Mouse (Mus musculus) cerebellum, adult 2 months (tissue): ENCODE measurements at regions not wholly inside any gene's neighbourhood (a gene's known extent, or its start where the extent isn't known, plus 50 kb on each side); places are given as distances from the start of the nearest gene placed in this dataset.

Experiments
- DNase-seq, 2 experiments: peaks; one replicate each; pipeline ENCODE4 v3.0.0; 2021
- H3K27ac ChIP-seq: fragments of 200-500 bp; 2 replicates; pipeline ENCODE4 v1.5.1; 2012; ENCODE audit warnings: low read length, control low read depth, inconsistent platforms; ENCODE audit not compliant: insufficient read depth
- H3K27me3 ChIP-seq: fragments of 200-500 bp; 2 replicates; pipeline ENCODE4 v1.6.1; 2012; ENCODE audit warnings: inconsistent platforms, mild to moderate bottlenecking, low read length, moderate library complexity; ENCODE audit not compliant: control insufficient read depth, insufficient read depth
- H3K4me1 ChIP-seq: fragments of 200-500 bp; 2 replicates; pipeline ENCODE4 v1.6.1; 2011; ENCODE audit warnings: low read length; ENCODE audit not compliant: control insufficient read depth, insufficient read depth
- H3K4me3 ChIP-seq: fragments of 200-500 bp; replicated peaks from 2 replicates; pipeline ENCODE3; 2011; ENCODE audit warnings: mild to moderate bottlenecking, low read depth, low read length, control low read depth; ENCODE audit not compliant: insufficient read depth
- CTCF ChIP-seq: fragments of 200-500 bp; IDR thresholded peaks from 2 replicates; pipeline ENCODE4 v1.5.1; 2011; ENCODE audit warnings: low read depth, mild to moderate bottlenecking, control low read depth, low read length, moderate library complexity, borderline replicate concordance; ENCODE audit not compliant: insufficient read depth
- POLR2A ChIP-seq: fragments of 200-500 bp; IDR thresholded peaks from 2 replicates; pipeline ENCODE4 v1.6.1; 2011; ENCODE audit warnings: low read length, control low read depth, borderline replicate concordance; ENCODE audit not compliant: insufficient read depth
- WGBS: fragments of 180-500 bp; shearing (Covaris S2); methylation state at CpG from one replicate; pipeline ENCODE4 v1.1.7; 2018; 5-methylcytosine and 5-hydroxymethylcytosine counted together

GRCm38 (mm10) chr6:117237096-117237495 lies 68.8 kb downstream of the Cxcl12 start:
- Histone ChIP-seq H3K4me1 (no peaks in the 10 kb centered on the region), H3K27me3 (no peaks in the 10 kb centered on the region), H3K27ac (no peak overlapping the region), H3K4me3 (no peak overlapping the region)
- DNase-seq, result no peak
- no peak for TF ChIP-seq POLR2A
- TF ChIP-seq CTCF, result no peak
- 93% methylated on average over 5 of the region's 5 CpGs for WGBS

GRCm38 (mm10) chr6:117241206-117241605 lies 72.9 kb downstream of the Cxcl12 start:
- DNase-seq, result no peak
- Histone ChIP-seq H3K27ac (no peak overlapping the region), H3K4me1 (no peaks in the 10 kb centered on the region), H3K4me3 (no peak overlapping the region), H3K27me3 (no peaks in the 10 kb centered on the region)
- TF ChIP-seq POLR2A (no peak), CTCF (no peak)
- 84% methylated on average over 3 of the region's 3 CpGs for WGBS

- Histone ChIP-seq H3K27me3 (no peaks in the 10 kb centered on the region), H3K4me1 (no peaks in the 10 kb centered on the region), H3K27ac (no peak overlapping the region), H3K4me3 (no peak overlapping the region)
- no peak for DNase-seq
- TF ChIP-seq POLR2A, result no peak
- no peak for TF ChIP-seq CTCF
- WGBS, result 97% methylated on average over 5 of the region's 5 CpGs
Measured at GRCm38 (mm10) chr6:117245398-117245797, 77.1 kb downstream of the Cxcl12 start.

- no peak overlapping the region for H3K27ac ChIP-seq
- H3K4me1 ChIP-seq, result no peaks in the 10 kb centered on the region
- no peak for DNase-seq
- H3K27me3 ChIP-seq, result no peaks in the 10 kb centered on the region
- WGBS, result 94% methylated on average over 6 of the region's 6 CpGs
- no peak overlapping the region for H3K4me3 ChIP-seq
- TF ChIP-seq CTCF (no peak), POLR2A (no peak)
Measured at GRCm38 (mm10) chr6:117245849-117246248, 77.5 kb downstream of the Cxcl12 start.

- peaks cover under 1% of the 10 kb centered on the region; the same call in 1 of the 2 replicates for H3K4me1 ChIP-seq
- H3K4me3 ChIP-seq, result no peak overlapping the region
- H3K27ac ChIP-seq, result no peak overlapping the region
- TF ChIP-seq CTCF, result no peak
- no peak for TF ChIP-seq POLR2A
- 89% methylated on average over 18 of the region's 18 CpGs for WGBS
- DNase-seq, result no peak
- H3K27me3 ChIP-seq, result no peaks in the 10 kb centered on the region
Measured at GRCm38 (mm10) chr6:117249230-117249921, 81.0 kb downstream of the Cxcl12 start.

- 12% methylated on average over 2 of the region's 2 CpGs for WGBS
- DNase-seq, result no peak
- no peaks in the 10 kb centered on the region for H3K27me3 ChIP-seq
- H3K4me3 ChIP-seq, result no peak overlapping the region
- no peak overlapping the region for H3K27ac ChIP-seq
- peaks cover 6% of the 10 kb centered on the region for H3K4me1 ChIP-seq
- TF ChIP-seq POLR2A (no peak), CTCF (no peak)
Measured at GRCm38 (mm10) chr6:117250051-117250450, 81.7 kb downstream of the Cxcl12 start.

- 64% methylated on average over 12 of the region's 12 CpGs for WGBS
- Histone ChIP-seq H3K4me3 (no peak overlapping the region), H3K27ac (no peak overlapping the region), H3K27me3 (no peaks in the 10 kb centered on the region), H3K4me1 (peaks cover 6% of the 10 kb centered on the region)
- TF ChIP-seq CTCF (no peak), POLR2A (no peak)
- DNase-seq, result no peak
Measured at GRCm38 (mm10) chr6:117251383-117251925, 83.1 kb downstream of the Cxcl12 start.

- Histone ChIP-seq H3K4me1 (peaks cover 6% of the 10 kb centered on the region), H3K27ac (no peak overlapping the region), H3K27me3 (no peaks in the 10 kb centered on the region; the same call in 1 of the 2 replicates), H3K4me3 (no peak overlapping the region)
- DNase-seq, result no peak
- WGBS, result 81% methylated on average over 2 of the region's 2 CpGs
- TF ChIP-seq POLR2A (no peak), CTCF (no peak)
Measured at GRCm38 (mm10) chr6:117252361-117252760, 84.0 kb downstream of the Cxcl12 start.
